Mouse (Mus musculus) kidney, adult 2 months (tissue): ENCODE data around the gene Pheta1. TPM values are rescaled to one million over a fixed set of nuclear protein-coding genes. Genes with fewer than 3 reads are reported as not detected.

Source experiments
- DNase-seq: peaks from one replicate; pipeline ENCODE4 v3.0.0; 2021
- H3K27ac ChIP-seq: fragments of 200-500 bp; 2 replicates; pipeline ENCODE4 v1.5.1; 2012; ENCODE audit warnings: low read depth, low read length, control low read depth, inconsistent platforms; ENCODE audit not compliant: insufficient read depth
- H3K27me3 ChIP-seq: fragments of 200-500 bp; replicated peaks from 2 replicates; pipeline ENCODE4 v1.6.1; 2012; ENCODE audit warnings: mild to moderate bottlenecking, moderate library complexity, low read length, inconsistent platforms; ENCODE audit not compliant: control insufficient read depth, insufficient read depth
- H3K36me3 ChIP-seq: fragments of 200-500 bp; 2 replicates; pipeline ENCODE4 v1.6.1; 2012; ENCODE audit warnings: mild to moderate bottlenecking, moderate library complexity, low read length, inconsistent platforms; ENCODE audit not compliant: control insufficient read depth, insufficient read depth
- H3K4me1 ChIP-seq: fragments of 200-500 bp; 2 replicates; pipeline ENCODE4 v1.6.1; 2011; ENCODE audit warnings: low read length; ENCODE audit not compliant: control insufficient read depth, insufficient read depth
- H3K4me3 ChIP-seq: fragments of 200-500 bp; 2 replicates; pipeline ENCODE4 v1.5.1; 2011; ENCODE audit warnings: mild to moderate bottlenecking, low read depth, low read length, control low read depth; ENCODE audit not compliant: insufficient read depth
- CTCF ChIP-seq: fragments of 200-500 bp; conservative IDR thresholded peaks from 2 replicates; pipeline ENCODE4 v1.5.1; 2011; ENCODE audit warnings: low read depth, mild to moderate bottlenecking, control low read depth, low read length, moderate library complexity, mixed read lengths; ENCODE audit not compliant: insufficient read depth, insufficient read length
- POLR2A ChIP-seq: fragments of 200-500 bp; IDR thresholded peaks from one replicate; pipeline ENCODE4 v1.6.1; 2011; ENCODE audit warnings: low read depth, low read length, control low read depth
- WGBS: fragments of 180-500 bp; shearing (Covaris S2); methylation state at CpG from one replicate; pipeline ENCODE4 v1.1.7; 2018; 5-methylcytosine and 5-hydroxymethylcytosine counted together
- polyA plus RNA-seq: library from polyadenylated mRNA; depleted of rRNA; stranded (reverse); fragments of >200 nt; gene quantifications from 2 replicates; pipeline ENCODE4 v1.2.3, GENCODE M21; 2012

The Pheta1 gene
- polyA plus RNA-seq, 1 experiment = 19.1 TPM

GRCm38 (mm10) chr5:121818862-121819261 lies 29.9 kb upstream of the Pheta1 start:
- no peaks in the 10 kb centered on the region for H3K27me3 ChIP-seq
- 88% methylated on average over 4 of the region's 4 CpGs for WGBS
- H3K36me3 ChIP-seq = peaks cover 1% of the 10 kb centered on the region; the same call in 1 of the 2 replicates
- no peak overlapping the region for H3K27ac ChIP-seq
- TF ChIP-seq POLR2A (no peak), CTCF (no peak)
- DNase-seq = peak; percentile 1
- no peak overlapping the region for H3K4me3 ChIP-seq
- no peaks in the 10 kb centered on the region for H3K4me1 ChIP-seq

- no peaks in the 10 kb centered on the region for H3K27me3 ChIP-seq
- TF ChIP-seq CTCF (no peak), POLR2A (no peak)
- no peak for DNase-seq
- peaks cover 1% of the 10 kb centered on the region; the same call in 1 of the 2 replicates for H3K36me3 ChIP-seq
- 66% methylated on average over 5 of the region's 5 CpGs for WGBS
- H3K4me1 ChIP-seq = no peaks in the 10 kb centered on the region
- H3K4me3 ChIP-seq = no peak overlapping the region
- H3K27ac ChIP-seq = no peak overlapping the region
Observed at GRCm38 (mm10) chr5:121819559-121819958, 29.2 kb upstream of the Pheta1 start.

- no peak overlapping the region for H3K27ac ChIP-seq
- no peaks in the 10 kb centered on the region for H3K4me1 ChIP-seq
- WGBS = 57% methylated on average over 2 of the region's 2 CpGs
- no peaks in the 10 kb centered on the region for H3K27me3 ChIP-seq
- H3K36me3 ChIP-seq = peaks cover 1% of the 10 kb centered on the region; the same call in 1 of the 2 replicates
- H3K4me3 ChIP-seq = no peak overlapping the region
- DNase-seq = peak; percentile 22
- TF ChIP-seq POLR2A = no peak
- no peak for TF ChIP-seq CTCF
Observed at GRCm38 (mm10) chr5:121820161-121820560, 28.6 kb upstream of the Pheta1 start.

GRCm38 (mm10) chr5:121820657-121821056 lies 28.1 kb upstream of the Pheta1 start:
- H3K4me3 ChIP-seq = no peak overlapping the region
- peak; percentile 4 for DNase-seq
- no peak overlapping the region; the same call in 1 of the 2 replicates for H3K27ac ChIP-seq
- 44% methylated on average over 3 of the region's 3 CpGs for WGBS
- TF ChIP-seq POLR2A (no peak), CTCF (no peak)
- peaks cover 1% of the 10 kb centered on the region; the same call in 1 of the 2 replicates for H3K36me3 ChIP-seq
- no peaks in the 10 kb centered on the region for H3K4me1 ChIP-seq
- no peaks in the 10 kb centered on the region for H3K27me3 ChIP-seq

GRCm38 (mm10) chr5:121821116-121821515 lies 27.7 kb upstream of the Pheta1 start:
- Histone ChIP-seq H3K36me3 (peaks cover 1% of the 10 kb centered on the region; the same call in 1 of the 2 replicates), H3K4me1 (no peaks in the 10 kb centered on the region), H3K27me3 (no peaks in the 10 kb centered on the region), H3K4me3 (no peak overlapping the region), H3K27ac (no peak overlapping the region)
- TF ChIP-seq CTCF (no peak), POLR2A (no peak)
- WGBS = 76% methylated on average over 5 of the region's 5 CpGs
- peak; percentile 11 for DNase-seq

GRCm38 (mm10) chr5:121821552-121821951 lies 27.2 kb upstream of the Pheta1 start:
- Histone ChIP-seq H3K4me1 (no peaks in the 10 kb centered on the region), H3K36me3 (peaks cover 1% of the 10 kb centered on the region; the same call in 1 of the 2 replicates), H3K27me3 (no peaks in the 10 kb centered on the region), H3K4me3 (no peak overlapping the region), H3K27ac (no peak overlapping the region)
- TF ChIP-seq POLR2A = no peak
- no peak for TF ChIP-seq CTCF
- DNase-seq = no peak
- 57% methylated on average over 5 of the region's 5 CpGs for WGBS

GRCm38 (mm10) chr5:121822786-121823505 lies 25.8 kb upstream of the Pheta1 start:
- 53% methylated on average over 7 of the region's 7 CpGs for WGBS
- TF ChIP-seq CTCF (no peak), POLR2A (no peak)
- peaks cover 1% of the 10 kb centered on the region; the same call in 1 of the 2 replicates for H3K36me3 ChIP-seq
- DNase-seq = peak; percentile 1
- no peak overlapping the region for H3K4me3 ChIP-seq
- no peak overlapping the region for H3K27ac ChIP-seq
- H3K4me1 ChIP-seq = no peaks in the 10 kb centered on the region
- H3K27me3 ChIP-seq = no peaks in the 10 kb centered on the region

- H3K27ac ChIP-seq = no peak overlapping the region
- H3K36me3 ChIP-seq = no peaks in the 10 kb centered on the region; the same call in 1 of the 2 replicates
- WGBS = 100% methylated on average over 1 of the region's 1 CpGs
- no peak for TF ChIP-seq POLR2A
- TF ChIP-seq CTCF = no peak
- H3K27me3 ChIP-seq = no peaks in the 10 kb centered on the region
- H3K4me3 ChIP-seq = no peak overlapping the region
- no peaks in the 10 kb centered on the region for H3K4me1 ChIP-seq
- DNase-seq = no peak
Observed at GRCm38 (mm10) chr5:121823668-121824067, 25.1 kb upstream of the Pheta1 start.
